Mouse (Mus musculus) myocyte (in vitro differentiated cells): ENCODE data around the gene A930002H24Rik.

Experiments used
- CEBPB ChIP-seq: IDR thresholded peaks from 2 replicates; pipeline ENCODE4 v1.6.1; 2011; ENCODE audit warnings: mild to moderate bottlenecking, moderate library complexity; ENCODE audit not compliant: poor library complexity, insufficient read depth, severe bottlenecking
- E2F4 ChIP-seq: IDR thresholded peaks from one replicate; pipeline ENCODE4 v1.6.1; 2011; ENCODE audit warnings: mild to moderate bottlenecking, control low read depth, moderate library complexity; ENCODE audit not compliant: insufficient read depth

- TF ChIP-seq CEBPB (no peak), E2F4 (no peak)
Measured at GRCm38 (mm10) chr17:63860988-63861387, 2.6 kb downstream of the A930002H24Rik start.
